8 mouse cellular contexts compared by ENCODE assay signal in the genomic region with DNA sequence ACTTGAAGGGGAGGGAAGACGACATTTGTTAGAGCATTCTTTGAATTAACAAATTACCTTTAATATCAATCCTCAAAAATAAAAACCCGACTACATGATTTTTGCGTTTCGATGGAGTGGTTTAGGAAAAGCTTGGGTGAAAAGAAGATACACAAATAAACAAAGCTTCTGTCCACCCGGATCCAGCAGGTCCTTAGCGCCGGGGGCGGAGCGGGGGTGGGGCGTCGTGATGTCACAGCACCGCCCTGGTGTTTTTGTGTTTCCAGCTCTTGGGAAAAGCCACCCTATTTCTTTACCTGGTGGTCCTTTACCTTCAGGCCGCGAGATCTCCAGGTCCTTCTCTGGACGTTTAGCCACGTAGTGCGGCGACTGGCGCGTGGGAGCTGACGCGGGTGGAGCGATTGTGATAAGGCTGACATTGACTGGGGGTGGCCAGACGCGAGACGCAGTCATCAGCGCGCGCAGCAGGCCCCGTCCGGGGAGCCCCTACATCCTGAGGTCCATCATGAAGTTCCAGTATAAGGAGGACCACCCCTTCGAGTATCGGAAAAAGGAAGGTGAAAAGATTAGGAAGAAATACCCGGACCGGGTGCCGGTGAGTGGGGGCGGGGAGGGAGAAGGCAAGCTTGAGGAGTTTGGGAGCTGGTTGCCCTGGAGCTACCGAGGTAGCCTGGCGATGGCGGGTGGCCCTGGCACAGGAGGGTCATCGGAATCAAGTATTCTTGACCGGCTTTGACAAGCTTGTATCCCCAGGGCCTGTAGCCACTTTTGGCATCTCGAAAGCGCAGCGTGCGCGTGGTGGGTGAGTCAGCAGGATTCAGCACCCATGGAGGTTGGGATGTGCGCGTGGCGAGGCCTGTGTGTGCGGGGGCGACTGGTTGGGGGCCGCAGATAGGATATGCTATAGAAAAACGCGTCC. TPM values are rescaled to one million over a fixed set of nuclear protein-coding genes. Genes with fewer than 3 reads are reported as not detected.
DNase-seq lines count a peak whose midpoint lies in the region; ATAC-seq and TF ChIP-seq lines count a peak whose summit lies in the region.

Gene Gabarapl1 (plus strand): TSS at position 219 of the 919 bp plus-strand sequence.

- DNase-seq in MN1 (ENCODE audit: low spot score) = peak; percentile 85
- DNase-seq in cerebellum, adult 8-10 months = peak; percentile 81
- peak; percentile 70 for DNase-seq in forelimb bud, embryonic 11.5 days (ENCODE audit: low read depth, low spot score)
- peak; percentile 84 for DNase-seq in heart, postnatal 4 days
- peak; percentile 81 to 87 for DNase-seq in layer of hippocampus, adult 2 months (ENCODE audit: low spot score in 2 of 2)
- peak; percentile 85 for DNase-seq in lung, adult 2 months
- DNase-seq in thymus, adult 18-20 months = peak; percentile 31 to 45

- under 1% methylated on average over 55 of the region's 55 CpGs for WGBS in lung, adult 2 months

- TF ChIP-seq POLR2A in lung, adult 2 months (IDR thresholded peaks at IDR 0.05; ENCODE audit: borderline replicate concordance, extremely low read depth, low read depth, low read length) = peak; percentile 71; the same call in 1 of the 2 replicates

- peak; percentile 54 for ATAC-seq in neutrophil, adult 5-6 weeks (ENCODE audit: extremely low read depth, insufficient number of reproducible peaks, low FRiP score, poor library complexity, severe bottlenecking)

- H3K27ac ChIP-seq in layer of hippocampus, adult 2 months = peak within 1 kb of the TSS; percentile 99

- H3K4me3 ChIP-seq in layer of hippocampus, adult 2 months = peak within 1 kb of the TSS; percentile 87
- H3K4me3 ChIP-seq in lung, adult 2 months (replicated peaks; ENCODE audit: extremely low read depth, low read depth, low read length) = peak within 1 kb of the TSS; percentile 99

- TF ChIP-seq CTCF in layer of hippocampus, adult 2 months (conservative IDR thresholded peaks at IDR 0.05) = no peak
- TF ChIP-seq CTCF in lung, adult 2 months (IDR thresholded peaks at IDR 0.05; ENCODE audit: insufficient read depth, low read length) = no peak

- peaks cover 13% of the 10 kb centered on the region for H3K4me1 ChIP-seq in lung, adult 2 months (ENCODE audit: control insufficient read depth, insufficient read depth, low read length)

RNA-seq across cellular contexts. Expression of gene Gabarapl1, which starts in this region (rescaled TPM):
- total RNA-seq in heart, postnatal 4 days (2021) = 10 to 100 TPM; 40.0 to 40.2 TPM
- total RNA-seq in layer of hippocampus, adult 2 months (2021) = 100 to 1,000 TPM; 675 to 689 TPM
- polyA plus RNA-seq in lung, adult 2 months (2012; rRNA removed) = 101 and 107 TPM in 2 replicates
- 9.6 and 10.1 TPM in 2 replicates for total RNA-seq in neutrophil, adult 5-6 weeks (2017)

Comparison
In these comparisons a context has a peak if more than half of its experiments do, and no peak if none do; other contexts are left out.
1. Peak in every context shown above with its lines: DNase-seq, ATAC-seq, H3K4me3 ChIP-seq and H3K27ac ChIP-seq.
2. RNA of gene Gabarapl1 (total RNA-seq): 675 to 689 TPM in layer of hippocampus, adult 2 months; 40.0 to 40.2 TPM in heart, postnatal 4 days and 9.6 to 10.1 TPM in neutrophil, adult 5-6 weeks; every median in the first group is over 10 times any median in the second.